Mouse (Mus musculus) Muller cell, postnatal 12 days (primary cell): ENCODE results near the gene Gpx7.
"Not testable (repeated sequence)": the region's sequence is repeated elsewhere in the genome, so short reads cannot be mapped to it uniquely, and the experiment has no call there.

ENCODE experiments used
- DNase-seq: peaks from one replicate; pipeline ENCODE4 v3.0.0-alpha.2; 2015; ENCODE audit errors: inconsistent ontology term

Gene Gpx7

GRCm38 (mm10) chr4:108391124-108391523 is 15.6 kb downstream of the Gpx7 start:
- DNase-seq: no peak

- DNase-seq: no peak
Measured at GRCm38 (mm10) chr4:108388741-108389140, 18.0 kb downstream of the Gpx7 start.

- peak; percentile 54 for DNase-seq
Measured at GRCm38 (mm10) chr4:108387681-108388253, 19.0 kb downstream of the Gpx7 start.

- DNase-seq: no peak
Measured at GRCm38 (mm10) chr4:108387106-108387505, 19.7 kb downstream of the Gpx7 start.

- no peak for DNase-seq
Measured at GRCm38 (mm10) chr4:108386087-108386486, 20.7 kb downstream of the Gpx7 start.

GRCm38 (mm10) chr4:108383183-108383714 is 23.5 kb downstream of the Gpx7 start, which contains the start of gene Shisal2a:
Gene Shisal2a (minus strand): TSS chr4:108383349.
- DNase-seq: no peak

- peak; percentile 42 for DNase-seq
Measured at GRCm38 (mm10) chr4:108380146-108380545, 26.6 kb downstream of the Gpx7 start.

GRCm38 (mm10) chr4:108379476-108379875 is 27.3 kb downstream of the Gpx7 start:
- no peak for DNase-seq

- DNase-seq: no peak
Measured at GRCm38 (mm10) chr4:108372166-108372565, 34.6 kb downstream of the Gpx7 start.

- peak; percentile 49 for DNase-seq
Measured at GRCm38 (mm10) chr4:108371421-108371820, 35.3 kb downstream of the Gpx7 start.

GRCm38 (mm10) chr4:108370409-108370808 is 36.4 kb downstream of the Gpx7 start:
- DNase-seq: no peak

- DNase-seq: no peak
Measured at GRCm38 (mm10) chr4:108369254-108369653, 37.5 kb downstream of the Gpx7 start.

- no peak for DNase-seq
Measured at GRCm38 (mm10) chr4:108364111-108364476, 42.7 kb downstream of the Gpx7 start.

- DNase-seq: peak; percentile 73
Measured at GRCm38 (mm10) chr4:108363355-108364110, 43.2 kb downstream of the Gpx7 start.

GRCm38 (mm10) chr4:108362321-108363261 is 44.2 kb downstream of the Gpx7 start:
- peak; percentile 76 for DNase-seq

GRCm38 (mm10) chr4:108360136-108361055 is 46.4 kb downstream of the Gpx7 start:
- DNase-seq: peak; percentile 23

- DNase-seq: no peak
Measured at GRCm38 (mm10) chr4:108358498-108358897, 48.3 kb downstream of the Gpx7 start.

GRCm38 (mm10) chr4:108357458-108357857 is 49.3 kb downstream of the Gpx7 start:
- DNase-seq: no peak

- not testable (repeated sequence) for DNase-seq
Measured at GRCm38 (mm10) chr4:108353591-108353990, 53.2 kb downstream of the Gpx7 start.

GRCm38 (mm10) chr4:108350819-108351218 is 55.9 kb downstream of the Gpx7 start:
- DNase-seq: peak; percentile 79
